Mouse (Mus musculus): ENCODE results near the gene Gab1.

GRCm38 (mm10) chr8:80789324-80789723 lies 91.0 kb downstream of the Gab1 start:
- TF ChIP-seq CTCF (IDR thresholded peaks at IDR 0.05; ENCODE audit: low read depth) (no peak), EP300 (optimal IDR thresholded peaks at IDR 0.05) (no peak)
